Mouse (Mus musculus) kidney, embryonic 14.5 days (tissue): ENCODE data around the gene Zyg11b. TPM values are rescaled to one million over a fixed set of nuclear protein-coding genes. Genes with fewer than 3 reads are reported as not detected.

Experiments used
- ATAC-seq: fragments of 200-750 bp; cut with Nextera tagmentation; 2 replicates; pipeline ENCODE4 v1.8.0; 2017; ENCODE audit warnings: moderate number of reproducible peaks, mild to moderate bottlenecking, moderate TSS enrichment, moderate library complexity; ENCODE audit not compliant: low FRiP score, low TSS enrichment
- H3K27ac ChIP-seq: fragments of 300-500 bp; sonication (generic); 2 replicates; pipeline ENCODE4 v1.5.1; 2014; ENCODE audit warnings: low read depth, mild to moderate bottlenecking, low read length, moderate library complexity, mixed read lengths
- H3K27me3 ChIP-seq: fragments of 300-500 bp; sonication (generic); 2 replicates; pipeline ENCODE4 v1.6.1; 2014; ENCODE audit warnings: mild to moderate bottlenecking, low read length; ENCODE audit not compliant: control insufficient read depth, insufficient read depth
- H3K36me3 ChIP-seq: fragments of 300-500 bp; sonication (generic); 2 replicates; pipeline ENCODE4 v1.6.1; 2014; ENCODE audit warnings: low read length, mixed read lengths; ENCODE audit not compliant: control insufficient read depth, insufficient read depth
- H3K4me1 ChIP-seq: fragments of 300-500 bp; sonication (generic); 2 replicates; pipeline ENCODE4 v1.6.1; 2014; ENCODE audit warnings: low read length, mixed read lengths; ENCODE audit not compliant: control insufficient read depth, insufficient read depth
- H3K4me2 ChIP-seq: fragments of 300-500 bp; sonication (generic); replicated peaks from 2 replicates; pipeline ENCODE4 v1.6.1; 2014; ENCODE audit warnings: low read depth, mild to moderate bottlenecking, low read length
- H3K4me3 ChIP-seq: fragments of 300-500 bp; sonication (generic); 2 replicates; pipeline ENCODE4 v1.5.1; 2014; ENCODE audit warnings: mild to moderate bottlenecking, low read length
- H3K9ac ChIP-seq: fragments of 300-500 bp; sonication (generic); 2 replicates; pipeline ENCODE4 v1.6.1; 2014; ENCODE audit warnings: low read depth, mild to moderate bottlenecking, low read length, moderate library complexity
- H3K9me3 ChIP-seq: fragments of 300-500 bp; sonication (generic); 2 replicates; pipeline ENCODE4 v1.6.1; 2016; ENCODE audit warnings: low read length; ENCODE audit not compliant: control insufficient read depth
- WGBS: fragments of 180-500 bp; shearing (Covaris S2); extraction: QIAGEN DNeasy Blood & Tissue Kit; methylation state at CpG from one replicate; pipeline ENCODE4 v1.1.7; 2014; 5-methylcytosine and 5-hydroxymethylcytosine counted together
- polyA plus RNA-seq: library from polyadenylated mRNA; unstranded; fragments of >200 nt; fragmentation: Nextera tagmentation; extraction: Ambion mirVana; gene quantifications from 2 replicates; pipeline ENCODE4 v1.2.1, GENCODE M21; 2014

Gene Zyg11b
- polyA plus RNA-seq, 1 experiment from 2014 or later: 17.2 TPM

DNA sequence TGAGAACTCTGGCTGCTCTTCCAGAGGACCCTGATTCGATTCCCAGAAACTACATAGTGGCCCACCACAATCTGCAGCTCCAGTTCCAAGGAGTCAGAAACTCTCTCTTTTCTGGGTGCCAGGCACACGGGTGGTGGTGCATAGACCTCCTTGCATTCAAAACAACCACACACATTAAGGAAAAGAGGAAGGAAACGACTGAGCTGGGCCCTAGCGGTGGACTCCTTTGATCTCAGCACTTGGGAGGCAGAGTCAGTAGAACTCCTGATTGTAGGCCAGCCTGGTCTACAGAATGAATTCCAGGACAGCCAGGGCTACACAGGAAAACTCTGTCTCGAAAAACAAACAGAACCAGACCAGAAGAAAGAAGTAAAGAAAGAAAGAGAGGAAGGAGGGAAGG lies 22.7 kb upstream of the Zyg11b start:
- Histone ChIP-seq H3K9ac (no peak overlapping the region), H3K4me3 (no peak overlapping the region), H3K27me3 (no peaks in the 10 kb centered on the region), H3K27ac (no peak overlapping the region), H3K9me3 (no peaks in the 10 kb centered on the region), H3K4me1 (no peaks in the 10 kb centered on the region), H3K36me3 (no peaks in the 10 kb centered on the region), H3K4me2 (no peak overlapping the region)
- ATAC-seq: no peak
- 70% methylated on average over 5 of the region's 5 CpGs for WGBS

DNA sequence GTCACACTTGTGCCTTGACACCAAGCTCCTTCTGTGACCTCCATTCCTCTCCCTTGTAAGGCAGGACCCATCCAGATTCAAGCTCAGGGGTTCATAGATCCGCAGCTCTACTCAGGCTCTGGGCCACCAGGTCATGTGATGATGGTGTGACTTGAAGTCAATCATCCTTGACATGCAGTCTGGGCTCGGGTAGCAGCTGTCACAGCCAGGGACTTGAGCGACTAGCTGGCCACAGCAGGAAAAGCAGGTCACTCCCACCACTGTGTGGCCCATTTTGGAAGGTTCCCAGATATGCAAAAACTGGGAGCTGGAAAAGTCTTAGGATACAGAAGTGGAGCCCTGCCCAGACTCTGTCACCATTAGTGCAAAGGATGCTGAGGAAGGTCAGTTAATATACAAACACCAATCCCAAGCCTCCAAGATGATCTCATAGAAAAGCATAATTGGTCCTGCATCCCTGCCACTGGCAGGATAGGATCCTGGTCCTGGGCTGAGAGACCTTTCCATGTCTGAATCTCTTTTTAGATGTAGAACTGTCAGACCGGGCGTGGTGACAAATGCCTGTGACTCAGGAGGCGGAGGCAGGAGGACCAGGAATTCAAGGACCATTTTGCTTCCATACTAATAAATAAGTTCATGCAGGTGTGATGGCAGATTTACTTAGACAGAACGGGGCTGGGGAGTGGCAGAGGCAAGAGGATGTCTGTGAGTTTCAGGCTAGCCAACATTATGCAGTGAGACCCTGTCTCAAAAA lies 19.9 kb upstream of the Zyg11b start:
- 55% methylated on average over 7 of the region's 7 CpGs for WGBS

DNA sequence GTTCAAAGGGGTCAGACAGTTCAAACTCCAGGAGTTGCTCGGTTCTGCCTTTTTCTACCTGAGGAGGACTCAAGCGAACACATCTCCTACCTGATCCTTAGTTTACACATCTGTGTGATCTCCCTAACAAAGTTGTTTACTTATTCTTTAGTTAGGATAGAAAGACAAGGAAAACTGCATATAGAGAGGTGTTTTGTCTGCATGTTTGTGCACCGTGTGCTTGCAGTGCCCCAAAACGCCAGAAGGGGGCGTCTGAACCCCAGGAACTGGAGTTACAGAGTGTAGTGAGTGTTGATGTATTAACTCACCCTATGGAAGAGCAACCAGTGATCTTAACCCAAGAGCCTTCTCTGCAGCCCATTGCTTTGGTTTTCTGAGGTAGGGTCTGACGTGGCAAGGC lies 18.9 kb upstream of the Zyg11b start:
- 74% methylated on average over 6 of the region's 6 CpGs for WGBS
- H3K36me3 ChIP-seq: no peaks in the 10 kb centered on the region
- ATAC-seq: no peak

More for the DNA sequence above, 19.9 kb upstream of the Zyg11b start:
- no peak overlapping the region for H3K9ac ChIP-seq
- no peak overlapping the region for H3K4me3 ChIP-seq
- 0 out of 2 replicates have a peak, but pooled peaks have one; percentile 28 for ATAC-seq
- no peaks in the 10 kb centered on the region for H3K36me3 ChIP-seq
- no peaks in the 10 kb centered on the region for H3K4me1 ChIP-seq
- H3K4me2 ChIP-seq: no peak overlapping the region
- H3K27me3 ChIP-seq: no peaks in the 10 kb centered on the region
- H3K9me3 ChIP-seq: no peaks in the 10 kb centered on the region
- H3K27ac ChIP-seq: no peak overlapping the region

DNA sequence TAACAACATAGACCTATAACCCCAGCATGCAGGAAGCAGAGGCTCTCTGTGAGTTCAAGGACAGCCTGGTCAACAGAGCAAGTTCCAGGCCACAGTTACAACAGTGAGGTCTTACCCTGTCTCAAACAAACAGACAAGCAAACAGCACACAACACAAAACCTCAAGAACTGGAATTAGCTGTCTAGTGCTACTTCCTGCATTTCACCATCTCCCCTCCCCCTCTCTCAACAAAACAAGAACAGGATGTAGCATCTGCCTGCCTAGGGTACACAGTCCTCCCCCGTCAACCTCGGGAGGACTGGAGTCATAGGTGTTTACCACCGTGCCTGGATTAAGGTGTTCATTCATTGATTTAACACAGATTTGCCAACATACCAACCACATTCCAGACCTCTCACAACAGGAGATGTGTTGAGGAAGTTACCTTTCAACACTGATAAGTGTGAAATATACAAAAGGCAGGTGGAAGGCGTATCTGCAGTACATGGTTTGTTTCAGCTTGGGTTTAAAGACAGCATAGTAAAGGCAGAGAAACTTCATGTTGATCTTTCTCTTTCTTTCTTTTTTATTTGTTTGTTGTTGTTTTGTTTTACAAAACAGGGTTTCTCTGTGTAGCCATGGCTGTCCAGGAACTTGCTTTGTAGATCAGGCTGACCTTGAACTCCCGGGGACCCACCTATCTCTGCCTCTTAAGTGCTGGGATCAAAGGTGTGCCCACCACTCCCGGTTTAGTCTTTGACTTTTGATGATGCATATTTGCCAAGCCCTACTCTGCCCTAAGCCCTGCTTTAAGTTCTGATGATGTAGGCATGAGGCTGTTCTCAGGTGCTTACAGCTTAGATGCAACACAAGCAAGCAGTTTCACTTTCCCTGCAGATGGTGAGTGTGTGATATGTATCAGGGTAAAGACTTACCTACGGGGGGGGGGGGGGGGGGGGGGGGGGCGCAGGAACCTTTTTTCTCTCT lies 18.0 kb upstream of the Zyg11b start:
- H3K4me1 ChIP-seq: no peaks in the 10 kb centered on the region; the same call in 1 of the 2 replicates
- no peaks in the 10 kb centered on the region for H3K36me3 ChIP-seq
- H3K9me3 ChIP-seq: no peaks in the 10 kb centered on the region
- H3K4me3 ChIP-seq: no peak overlapping the region
- 71% methylated on average over 7 of the region's 8 CpGs for WGBS
- no peak overlapping the region for H3K4me2 ChIP-seq
- H3K27ac ChIP-seq: no peak overlapping the region
- no peak overlapping the region for H3K9ac ChIP-seq
- ATAC-seq: no peak
- H3K27me3 ChIP-seq: no peaks in the 10 kb centered on the region

More for the DNA sequence above, 18.9 kb upstream of the Zyg11b start:
- no peak overlapping the region for H3K9ac ChIP-seq
- H3K4me1 ChIP-seq: no peaks in the 10 kb centered on the region
- H3K9me3 ChIP-seq: no peaks in the 10 kb centered on the region
- no peak overlapping the region for H3K27ac ChIP-seq
- no peaks in the 10 kb centered on the region for H3K27me3 ChIP-seq
- H3K4me3 ChIP-seq: no peak overlapping the region
- H3K4me2 ChIP-seq: no peak overlapping the region

DNA sequence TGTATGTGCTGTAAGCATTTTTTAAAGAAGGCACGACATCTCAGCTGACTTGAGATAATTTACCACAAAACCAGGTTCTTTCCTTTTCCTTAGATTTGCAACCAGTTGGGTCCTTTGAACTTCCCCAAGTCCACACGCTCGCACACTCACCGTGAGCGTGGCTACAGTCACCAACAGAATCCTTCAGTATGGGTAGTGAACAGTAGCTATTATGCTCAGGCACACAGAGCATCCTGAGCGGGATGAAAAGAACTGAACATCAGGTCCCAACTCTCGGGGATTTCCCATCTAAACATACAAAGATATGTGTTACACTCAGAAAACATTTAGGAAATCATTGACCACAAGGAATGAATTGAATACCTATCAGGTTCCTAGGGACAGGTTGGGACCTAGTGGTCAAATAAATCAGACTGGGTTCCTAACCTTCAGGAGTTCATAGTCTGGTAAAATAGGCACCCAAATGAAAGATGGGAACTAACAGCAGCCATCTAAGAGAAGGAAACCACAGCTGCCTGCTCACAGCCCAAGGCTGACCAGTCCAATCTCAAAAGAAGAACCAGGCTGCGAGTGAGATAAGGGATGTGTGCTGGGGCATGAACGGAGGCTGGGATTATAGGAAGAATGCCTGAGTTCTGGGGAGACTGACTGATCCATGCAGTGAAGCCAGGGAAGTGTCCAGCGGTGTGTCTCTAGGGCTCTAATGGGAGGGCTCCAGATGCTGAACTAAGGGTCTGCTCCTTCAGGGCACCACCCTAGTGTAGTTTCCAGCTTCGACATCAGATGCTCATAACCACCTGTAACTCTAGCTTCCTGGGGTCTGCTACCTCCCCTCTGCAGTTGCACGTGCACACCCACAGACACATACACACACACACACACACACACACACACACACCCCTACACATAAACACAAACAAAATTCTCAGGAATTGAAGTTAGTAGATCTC lies 17.0 kb upstream of the Zyg11b start:
- no peak overlapping the region for H3K4me2 ChIP-seq
- H3K36me3 ChIP-seq: no peaks in the 10 kb centered on the region
- H3K27me3 ChIP-seq: no peaks in the 10 kb centered on the region
- no peak overlapping the region for H3K27ac ChIP-seq
- H3K4me1 ChIP-seq: no peaks in the 10 kb centered on the region; the same call in 1 of the 2 replicates
- 80% methylated on average over 12 of the region's 12 CpGs for WGBS
- H3K9me3 ChIP-seq: no peaks in the 10 kb centered on the region
- no peak overlapping the region for H3K9ac ChIP-seq
- H3K4me3 ChIP-seq: no peak overlapping the region
- no peak for ATAC-seq

DNA sequence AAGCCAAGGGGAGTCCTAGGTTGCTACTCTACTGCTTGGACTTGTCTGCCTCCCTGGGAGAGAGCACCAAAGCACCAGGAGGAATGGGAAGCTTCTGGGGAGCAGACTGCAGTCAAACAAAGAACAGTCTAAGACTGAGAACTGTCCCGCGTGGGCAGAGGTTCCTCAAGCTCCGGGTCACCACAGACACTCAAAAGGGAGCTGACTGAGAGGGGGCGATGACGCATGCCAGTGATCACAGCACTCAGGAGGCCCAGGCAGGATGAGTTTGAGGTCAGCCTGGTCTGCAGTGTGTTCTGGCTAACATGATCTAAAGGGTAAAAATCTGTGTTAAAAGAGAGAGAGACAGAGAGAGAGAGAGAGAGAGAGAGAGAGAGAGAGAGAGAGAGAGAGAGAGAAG lies 13.1 kb upstream of the Zyg11b start:
- H3K27me3 ChIP-seq: no peaks in the 10 kb centered on the region
- no peak overlapping the region for H3K27ac ChIP-seq
- H3K4me2 ChIP-seq: no peak overlapping the region
- no peaks in the 10 kb centered on the region for H3K9me3 ChIP-seq
- no peaks in the 10 kb centered on the region; the same call in 1 of the 2 replicates for H3K4me1 ChIP-seq
- H3K9ac ChIP-seq: no peak overlapping the region; the same call in 1 of the 2 replicates
- no peaks in the 10 kb centered on the region for H3K36me3 ChIP-seq
- no peak for ATAC-seq
- no peak overlapping the region for H3K4me3 ChIP-seq
- 42% methylated on average over 5 of the region's 5 CpGs for WGBS

DNA sequence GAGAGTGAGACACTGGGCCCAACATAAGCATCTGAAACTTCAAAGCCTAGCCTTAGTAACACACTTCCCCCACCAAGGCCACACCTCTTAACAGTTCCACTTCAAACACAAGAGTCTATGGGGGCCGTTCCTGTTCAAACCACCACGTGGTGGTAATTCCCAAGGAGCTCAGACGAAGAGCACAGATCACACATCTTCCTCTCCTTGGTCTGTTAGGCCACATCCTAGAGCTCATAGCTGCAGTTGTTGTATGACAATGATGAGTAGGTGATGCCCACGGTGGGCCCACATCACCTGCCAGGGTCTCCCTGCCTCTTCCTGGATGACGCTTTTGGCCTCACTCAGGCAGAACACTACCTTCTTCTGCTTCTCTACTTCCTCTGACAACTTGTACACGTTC lies 9.8 kb upstream of the Zyg11b start:
- Histone ChIP-seq H3K4me1 (no peaks in the 10 kb centered on the region; the same call in 1 of the 2 replicates), H3K9ac (no peak overlapping the region), H3K36me3 (no peaks in the 10 kb centered on the region), H3K4me3 (no peak overlapping the region), H3K9me3 (peaks cover 5% of the 10 kb centered on the region; the same call in 1 of the 2 replicates), H3K27me3 (no peaks in the 10 kb centered on the region), H3K4me2 (no peak overlapping the region), H3K27ac (no peak overlapping the region)
- no peak for ATAC-seq
- 59% methylated on average over 6 of the region's 6 CpGs for WGBS

DNA sequence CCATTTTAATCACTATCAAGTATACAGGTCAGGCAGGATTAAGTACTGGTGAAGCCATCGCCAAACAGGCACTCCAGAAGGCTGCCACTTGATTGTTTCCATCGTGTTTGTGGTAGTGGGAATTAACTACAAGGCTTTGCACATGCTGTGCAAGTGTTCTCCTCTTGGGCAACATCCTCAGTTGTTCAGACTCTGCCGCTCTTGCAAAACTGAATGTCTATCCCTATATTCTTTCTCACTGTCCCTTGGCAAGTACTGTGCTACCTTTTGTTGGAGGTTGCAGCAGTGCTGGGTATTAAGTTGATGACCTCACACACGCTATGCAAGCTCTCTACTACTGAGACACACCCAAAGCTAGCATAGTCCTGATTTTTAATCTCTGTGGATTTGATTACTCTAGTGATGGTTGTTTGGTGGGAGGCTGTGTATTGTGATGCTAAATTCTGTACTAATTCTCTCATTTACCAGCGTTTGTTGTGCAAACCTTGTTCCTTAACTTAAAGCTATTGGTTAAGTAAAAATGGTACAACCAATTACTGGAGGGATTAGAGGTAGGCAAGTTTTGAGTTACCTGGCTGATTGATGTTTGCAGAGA lies 1.5 kb upstream of the Zyg11b start:
- Histone ChIP-seq H3K4me2 (no peak overlapping the region), H3K9ac (no peak overlapping the region), H3K36me3 (no peaks in the 10 kb centered on the region), H3K4me3 (no peak overlapping the region), H3K27ac (no peak overlapping the region), H3K9me3 (peaks cover 7% of the 10 kb centered on the region; the same call in 1 of the 2 replicates), H3K4me1 (peaks cover 7% of the 10 kb centered on the region), H3K27me3 (no peaks in the 10 kb centered on the region)
- 74% methylated on average over 5 of the region's 5 CpGs for WGBS
- ATAC-seq: no peak
